Mouse (Mus musculus) cerebellum, adult 9-11 months (tissue): ENCODE results near the gene Phf13.

Experiments used
- DNase-seq: peaks from one replicate; pipeline ENCODE4 v3.0.0; 2022

Gene Phf13

GRCm38 (mm10) chr4:151988342-151989109 is 7.5 kb downstream of the Phf13 start, which contains the start of gene Thap3:
Thap3 (minus strand) TSS chr4:151988997.
- peak; percentile 83 for DNase-seq

GRCm38 (mm10) chr4:151988014-151988341 is 8.1 kb downstream of the Phf13 start:
- DNase-seq, result no peak

DNA sequence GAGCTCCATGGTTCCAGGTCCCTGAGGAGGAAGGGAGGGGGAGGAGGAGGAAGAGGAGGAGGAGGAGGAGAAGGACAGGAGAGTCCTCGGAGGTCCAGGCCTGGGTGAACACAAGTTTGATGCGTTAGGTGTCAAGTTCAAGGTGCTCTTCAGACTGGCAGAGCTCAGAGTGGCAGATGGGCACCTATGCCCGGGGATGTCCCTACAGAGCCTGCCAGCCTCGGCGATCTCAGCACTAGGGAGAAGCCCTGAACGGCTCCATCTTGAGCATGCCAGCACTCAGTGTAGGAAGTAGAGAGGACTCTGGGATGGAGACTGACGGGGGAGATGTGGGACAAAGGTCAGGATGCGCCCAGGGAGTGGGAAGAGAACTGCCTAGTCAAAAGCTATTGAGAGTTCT is 9.4 kb downstream of the Phf13 start:
- DNase-seq, result peak; percentile 62

DNA sequence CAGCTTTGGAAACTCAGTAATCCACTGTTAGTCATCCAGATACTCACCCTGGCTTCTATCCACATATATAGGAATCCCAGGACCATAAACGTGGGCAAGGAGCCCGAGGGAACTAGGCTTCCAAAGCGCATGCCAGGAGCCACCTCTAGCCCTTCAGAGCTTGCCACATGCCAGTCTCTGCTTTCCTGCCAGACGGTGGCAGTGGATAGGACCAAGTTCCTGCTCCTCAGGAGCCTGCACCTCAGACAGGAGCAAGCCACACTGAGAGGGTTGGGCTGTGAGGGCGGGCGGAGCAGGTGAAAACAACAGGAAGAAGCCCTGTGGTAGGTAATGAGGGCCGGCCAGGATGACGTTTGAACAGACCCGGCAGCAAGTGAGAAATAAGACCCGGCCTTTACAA is 10.2 kb downstream of the Phf13 start:
- DNase-seq, result peak; percentile 83

DNA sequence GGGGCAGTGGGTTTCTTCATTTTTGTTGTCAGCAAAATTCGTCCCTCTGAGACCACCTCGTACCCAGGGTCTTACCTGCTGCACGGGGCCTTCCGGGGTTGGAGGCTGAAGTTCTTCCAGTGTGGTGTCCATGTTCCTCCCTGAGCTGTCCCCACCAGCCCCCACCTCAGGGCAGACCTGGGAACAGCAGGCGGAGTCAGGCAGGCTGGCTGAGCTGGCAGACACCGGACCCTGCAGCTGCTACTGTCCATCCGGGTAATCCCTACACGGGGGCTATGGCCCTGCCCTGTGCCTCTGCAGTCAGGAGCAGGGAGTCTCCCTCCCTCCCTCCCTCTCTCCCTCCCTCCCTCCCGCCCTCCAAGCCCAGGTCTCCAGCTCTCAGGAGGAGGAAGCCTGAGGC is 12.5 kb downstream of the Phf13 start:
- DNase-seq, result no peak

DNA sequence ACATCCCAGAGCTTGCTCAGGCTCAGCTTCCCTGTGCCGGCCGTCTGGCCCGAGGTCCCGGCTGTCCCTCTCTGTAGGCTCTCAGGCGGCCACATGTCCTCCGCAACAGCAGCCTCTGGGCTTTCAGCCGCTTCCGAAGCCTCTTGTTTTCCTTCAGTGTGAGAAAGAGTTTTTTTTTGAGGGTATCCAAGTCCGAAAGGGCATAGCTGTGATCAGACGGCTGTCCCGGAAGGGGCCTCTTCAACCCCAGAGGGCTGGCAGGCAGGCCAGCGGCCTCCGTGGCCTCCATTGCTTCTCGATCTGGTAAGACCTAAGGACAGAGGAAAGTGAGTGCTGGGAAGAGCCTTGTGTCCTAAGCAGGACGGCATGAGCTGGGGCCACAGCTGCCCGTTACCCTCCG is 13.0 kb downstream of the Phf13 start:
- no peak for DNase-seq

DNA sequence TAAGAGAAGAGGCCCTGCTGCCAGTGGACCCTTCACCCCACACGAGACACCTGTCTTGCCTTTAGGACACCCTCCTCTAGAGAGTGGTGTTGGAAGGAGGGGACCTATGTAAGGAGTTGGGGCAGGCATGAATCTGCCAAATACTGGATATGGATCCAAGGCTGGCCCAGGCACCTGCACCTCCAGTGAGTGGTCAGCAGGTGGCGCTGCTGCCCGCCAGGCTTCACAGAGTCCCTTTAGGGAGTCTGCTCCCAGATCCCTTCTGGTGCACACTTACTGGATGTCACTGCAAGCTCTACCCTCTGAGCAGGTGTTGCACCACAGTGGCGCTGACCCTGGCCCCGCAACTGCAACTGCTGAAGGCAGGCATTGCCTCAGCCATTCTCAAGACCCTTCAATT is 14.7 kb downstream of the Phf13 start:
- DNase-seq, result peak; percentile 84

- DNase-seq, result no peak
These were observed 15.4 kb downstream of the Phf13 start for GRCm38 (mm10) chr4:151980699-151981098.

DNA sequence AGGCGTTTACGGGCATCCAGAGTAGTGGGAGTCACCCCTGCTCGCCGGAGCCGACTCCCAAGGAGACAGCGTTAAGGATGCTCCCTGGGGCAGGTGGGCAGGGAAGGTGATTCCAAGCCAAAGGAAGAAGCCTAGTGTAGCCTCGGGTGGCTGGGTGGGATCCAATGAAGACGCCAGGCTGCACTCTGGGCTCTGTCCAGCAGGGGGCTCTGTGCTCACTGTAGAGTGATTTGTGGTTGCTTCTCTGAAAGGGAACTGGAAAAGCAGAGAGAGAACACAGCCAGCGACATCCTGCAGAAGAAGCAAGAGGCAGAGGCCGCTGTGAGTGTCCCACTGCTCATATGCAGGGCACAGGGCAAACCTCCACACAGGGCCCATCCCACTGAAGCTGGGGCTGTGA is 18.3 kb downstream of the Phf13 start:
- peak; percentile 78 for DNase-seq

- DNase-seq, result no peak
These were observed 20.6 kb downstream of the Phf13 start for GRCm38 (mm10) chr4:151975441-151975840.

- no peak for DNase-seq
These were observed 23.7 kb downstream of the Phf13 start for GRCm38 (mm10) chr4:151972221-151972967.

GRCm38 (mm10) chr4:151968204-151968921 is 27.7 kb downstream of the Phf13 start:
- no peak for DNase-seq

- DNase-seq, result no peak
These were observed 33.2 kb downstream of the Phf13 start for GRCm38 (mm10) chr4:151962817-151963216.

DNA sequence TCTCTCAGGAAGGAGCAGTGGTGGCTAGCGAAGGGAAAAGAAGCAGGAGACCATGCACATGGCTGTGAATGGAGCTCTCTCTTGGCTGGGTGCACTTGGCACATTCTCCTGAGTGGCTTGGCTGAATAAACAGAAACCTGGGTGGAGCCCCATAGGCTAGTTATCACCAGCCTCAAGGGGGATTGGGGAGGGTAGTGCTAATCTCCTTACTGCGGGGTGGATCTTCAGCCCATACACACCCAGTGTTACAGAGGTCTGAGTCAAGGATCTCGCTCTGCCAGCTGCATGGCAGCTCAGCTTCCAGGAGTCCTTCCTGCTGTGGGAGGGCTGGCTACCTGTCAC is 35.6 kb downstream of the Phf13 start:
- no peak for DNase-seq

DNA sequence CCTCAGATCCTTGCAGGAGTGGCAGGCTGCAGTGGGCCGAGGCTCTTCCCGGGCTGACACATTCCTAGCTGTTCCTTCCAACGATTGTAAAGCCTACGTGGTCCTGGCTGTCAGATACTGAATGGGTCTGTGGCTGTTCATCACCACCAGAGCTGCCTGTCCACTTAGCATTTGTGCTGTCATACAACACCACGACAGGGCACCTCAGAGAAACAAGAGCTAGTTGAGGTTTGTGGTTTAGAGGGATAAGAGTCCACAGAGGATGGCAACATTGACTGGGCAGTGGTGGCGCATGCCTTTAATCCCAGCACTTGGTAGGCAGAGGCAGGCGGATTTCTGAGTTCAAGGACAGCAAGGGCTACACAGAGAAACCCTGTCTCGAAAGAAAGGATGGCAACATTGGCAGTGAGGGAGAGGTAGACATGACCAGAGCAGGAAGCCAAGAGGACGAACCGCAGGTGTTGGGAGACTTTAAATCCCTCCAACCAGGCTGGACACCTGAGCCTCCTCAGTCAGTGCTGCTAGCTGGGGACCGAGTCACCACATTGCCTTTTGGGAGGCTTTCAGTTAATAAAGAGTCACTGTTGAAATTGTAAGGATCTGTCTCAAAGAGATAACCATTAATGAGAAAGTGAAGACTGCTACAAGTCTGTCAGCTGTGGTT is 36.1 kb downstream of the Phf13 start:
- DNase-seq, result no peak

- DNase-seq, result no peak
These were observed 38.3 kb downstream of the Phf13 start for GRCm38 (mm10) chr4:151957584-151958315.

- DNase-seq, result no peak
These were observed 40.3 kb downstream of the Phf13 start for GRCm38 (mm10) chr4:151955791-151956190.

- DNase-seq, result no peak
These were observed 42.8 kb downstream of the Phf13 start for GRCm38 (mm10) chr4:151953209-151953608.

DNA sequence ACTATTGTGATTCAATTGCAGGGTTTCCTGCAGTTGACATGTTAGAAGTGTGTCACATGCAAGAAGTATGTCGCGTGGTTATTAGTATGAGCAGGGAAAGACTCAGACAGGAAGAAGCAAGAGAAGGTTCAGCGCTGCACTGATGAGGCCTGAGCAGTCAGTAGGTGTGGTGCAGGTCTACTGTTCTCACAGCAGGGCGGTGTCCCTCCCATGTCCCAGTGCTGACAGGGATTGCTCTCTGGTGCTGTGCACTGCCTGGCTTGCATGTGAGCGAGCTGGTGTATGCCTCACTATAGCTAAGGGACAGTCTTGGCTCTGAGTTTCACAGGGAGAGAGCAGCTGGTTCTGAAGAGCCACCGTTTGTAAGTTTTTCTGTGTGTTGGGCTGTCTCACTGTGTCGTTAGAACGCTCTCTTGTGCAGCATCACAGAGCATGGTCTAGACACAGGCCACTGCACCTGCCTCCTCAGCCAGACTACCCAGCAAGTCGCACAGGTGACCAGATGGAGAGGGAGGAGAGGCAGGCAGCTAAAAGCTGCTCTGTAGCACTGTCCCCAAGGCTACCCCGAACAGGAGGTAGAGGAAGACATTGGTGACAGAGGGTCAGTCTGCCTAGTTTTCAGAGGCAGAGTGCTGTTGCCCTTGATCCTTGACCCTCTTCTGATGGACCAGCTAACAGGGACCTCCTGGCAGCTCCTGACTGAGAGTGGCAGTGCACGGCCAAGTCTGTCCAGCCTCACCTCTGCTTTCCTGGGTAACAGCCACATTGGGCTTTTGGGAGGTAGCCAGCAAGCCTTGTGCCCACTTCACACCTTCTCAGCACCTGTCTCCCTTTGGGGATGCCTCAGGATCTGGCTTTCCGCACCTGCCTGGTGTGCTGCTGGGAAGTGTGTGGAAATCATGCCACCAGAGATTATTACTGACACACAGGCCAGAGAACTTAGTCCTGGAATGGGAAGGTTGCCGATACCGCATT is 47.3 kb downstream of the Phf13 start:
- peak; percentile 54 for DNase-seq

DNA sequence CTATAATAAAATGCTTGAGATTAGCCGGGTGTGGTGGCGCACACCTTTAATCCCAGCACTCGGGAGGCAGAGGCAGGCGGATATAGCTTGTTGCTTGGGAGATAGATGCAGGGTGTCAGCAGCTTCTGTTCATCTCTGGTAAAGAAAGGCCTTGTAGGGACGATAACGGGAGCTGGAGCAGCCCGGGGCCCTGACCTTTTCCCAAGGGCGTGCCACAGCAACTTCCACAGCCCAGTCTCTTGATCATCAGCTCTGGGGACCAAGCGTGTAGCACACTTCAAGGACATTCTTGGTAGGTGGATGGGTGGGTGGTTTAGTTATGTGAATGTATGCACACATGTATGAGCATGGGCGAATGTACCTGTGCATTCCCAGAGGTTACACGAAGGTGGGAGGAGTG is 49.8 kb downstream of the Phf13 start:
- DNase-seq, result no peak
